Mouse (Mus musculus): ENCODE data around the gene Atp2a3.

Gene Atp2a3

DNA sequence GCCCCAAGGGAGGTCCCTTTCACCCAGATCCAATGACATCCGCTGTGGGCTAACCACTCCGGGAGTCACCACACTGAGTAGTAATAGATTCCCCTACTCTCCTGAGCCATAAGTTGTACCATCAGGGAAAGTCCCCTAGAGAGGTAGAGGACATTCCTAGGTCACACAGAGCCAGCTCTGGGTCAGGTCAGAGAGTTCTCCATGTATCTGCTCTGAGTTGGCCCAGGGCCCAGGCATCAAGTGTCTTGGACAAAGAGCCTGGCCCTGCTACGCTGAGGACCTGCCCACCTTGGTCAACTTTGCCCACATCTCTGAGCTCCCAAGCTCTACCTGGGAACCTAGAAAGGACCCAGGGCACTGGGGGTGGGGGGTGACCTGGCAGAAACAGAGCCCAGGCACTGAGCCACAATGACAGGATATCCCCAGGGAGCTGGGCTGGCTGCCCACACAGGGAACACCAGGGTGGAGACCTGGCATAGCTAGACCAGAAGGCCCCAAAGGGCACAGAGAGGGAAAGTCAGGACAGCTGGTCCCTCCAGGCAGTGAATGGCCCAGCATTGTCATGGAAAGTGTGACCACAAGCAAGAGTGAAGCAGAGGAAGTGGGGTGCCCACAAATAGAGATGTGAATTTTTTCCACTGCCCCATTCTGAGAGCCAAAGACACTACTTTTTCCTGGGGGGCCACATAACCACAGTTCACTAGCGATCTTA, 7.4 kb upstream of the Atp2a3 start:
- no peak for DNase-seq (ENCODE audit: low read depth in 2 of 2, low spot score in 2 of 2)

GRCm38 (mm10) chr11:72954216-72954615, 6.8 kb upstream of the Atp2a3 start:
- no peak for DNase-seq (ENCODE audit: low read depth in 2 of 2, low spot score in 2 of 2)

DNA sequence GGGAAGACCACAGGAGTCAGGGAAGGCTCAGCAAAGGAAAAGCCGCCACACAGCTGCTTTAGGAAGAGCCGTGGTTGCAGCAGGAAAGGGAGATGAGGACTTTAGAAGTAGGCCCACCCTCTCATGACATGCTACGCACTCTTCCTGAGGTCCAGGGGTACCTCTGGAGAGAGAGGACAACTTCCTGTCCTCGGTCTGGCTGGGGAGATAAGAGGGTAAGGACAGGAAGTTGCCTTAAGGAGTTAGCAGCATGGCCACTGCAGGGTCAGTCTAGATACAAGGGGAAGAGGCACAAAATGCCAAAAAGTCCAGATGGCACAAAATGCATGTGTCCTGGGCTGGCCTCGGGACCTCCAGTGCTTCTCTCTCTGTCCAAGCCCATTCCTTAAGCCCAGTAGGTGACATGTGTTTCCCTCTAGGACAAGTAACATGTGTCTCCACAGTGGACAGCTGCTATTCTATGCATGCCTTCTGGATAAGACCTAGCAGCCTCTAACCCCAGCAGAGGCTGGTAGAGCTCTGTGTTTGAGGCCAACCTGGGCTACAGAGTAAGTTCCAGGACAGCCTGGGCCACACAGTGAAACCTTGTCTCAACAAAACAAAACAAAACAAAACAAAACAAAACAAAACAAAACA, 5.5 kb upstream of the Atp2a3 start:
- DNase-seq (ENCODE audit: low read depth in 2 of 2, low spot score in 2 of 2), result no peak

DNA sequence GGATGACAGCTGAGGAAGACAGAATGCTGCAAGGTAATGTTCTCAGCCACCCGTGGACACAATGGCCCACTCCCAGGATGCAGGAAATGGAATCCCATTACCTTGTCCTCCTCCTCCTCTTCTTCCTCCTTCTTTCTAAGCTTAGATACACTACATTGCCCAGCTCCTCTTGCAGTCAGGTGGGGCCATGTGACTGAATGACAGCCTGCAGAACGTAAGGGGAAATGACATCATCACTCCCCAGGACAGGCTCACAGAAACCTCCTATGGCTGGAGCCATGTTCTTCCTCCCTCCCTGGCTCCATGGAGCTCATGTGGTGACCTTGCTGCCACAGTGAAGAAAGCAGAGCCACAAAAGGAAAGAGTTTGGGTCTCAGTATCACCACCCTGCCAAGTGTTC, 3.7 kb upstream of the Atp2a3 start:
- DNase-seq (ENCODE audit: low read depth in 2 of 2, low spot score in 2 of 2), result no peak

GRCm38 (mm10) chr11:72959924-72960679, 867 bp upstream of the Atp2a3 start:
- no peak for DNase-seq (ENCODE audit: low read depth in 2 of 2, low spot score in 2 of 2)

DNA sequence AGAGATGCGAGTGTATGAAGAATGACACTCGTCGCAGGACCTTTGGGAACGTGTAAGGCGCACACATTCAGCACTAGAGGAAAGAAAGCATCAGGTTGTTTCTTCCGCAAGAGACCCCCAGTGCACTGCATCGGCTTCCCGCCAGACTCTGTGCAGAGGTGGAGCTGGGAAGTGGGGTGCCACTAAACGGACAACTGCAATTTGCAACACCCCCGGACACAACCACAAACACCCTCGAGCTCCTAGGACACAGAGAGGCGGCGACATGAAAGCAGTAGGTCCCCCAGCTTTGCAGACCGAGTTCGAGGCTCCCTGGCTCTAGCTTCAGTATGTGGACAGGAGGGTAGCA, 272 bp upstream of the Atp2a3 start:
- peak in 1 of 2 experiments; percentile 15 for DNase-seq (ENCODE audit: low read depth in 2 of 2, low spot score in 2 of 2)

DNA sequence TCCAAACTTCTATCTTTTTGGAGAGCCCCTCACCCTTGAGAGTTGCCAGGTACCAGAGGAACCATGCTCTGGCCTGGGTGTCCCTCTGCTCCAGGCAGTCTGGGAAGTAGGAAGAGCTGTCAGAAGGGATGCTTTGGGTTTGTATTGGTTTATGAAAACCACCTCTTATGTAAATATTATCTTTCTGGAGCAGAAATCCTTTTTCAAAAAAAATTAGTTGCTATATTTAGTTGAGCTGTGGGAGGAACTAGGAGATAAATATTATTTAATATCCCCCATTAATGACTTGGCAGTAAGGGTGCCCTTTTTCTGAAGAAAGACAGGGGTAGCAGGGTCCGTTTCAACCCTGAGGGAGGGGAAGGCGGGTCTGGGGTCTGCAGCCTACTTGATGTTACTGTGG, 1.4 kb downstream of the Atp2a3 start:
- no peak for DNase-seq (ENCODE audit: low read depth in 2 of 2, low spot score in 2 of 2)

- DNase-seq (ENCODE audit: low read depth in 2 of 2, low spot score in 2 of 2), result no peak
Observed at GRCm38 (mm10) chr11:72963058-72963788, 2.3 kb downstream of the Atp2a3 start.

DNA sequence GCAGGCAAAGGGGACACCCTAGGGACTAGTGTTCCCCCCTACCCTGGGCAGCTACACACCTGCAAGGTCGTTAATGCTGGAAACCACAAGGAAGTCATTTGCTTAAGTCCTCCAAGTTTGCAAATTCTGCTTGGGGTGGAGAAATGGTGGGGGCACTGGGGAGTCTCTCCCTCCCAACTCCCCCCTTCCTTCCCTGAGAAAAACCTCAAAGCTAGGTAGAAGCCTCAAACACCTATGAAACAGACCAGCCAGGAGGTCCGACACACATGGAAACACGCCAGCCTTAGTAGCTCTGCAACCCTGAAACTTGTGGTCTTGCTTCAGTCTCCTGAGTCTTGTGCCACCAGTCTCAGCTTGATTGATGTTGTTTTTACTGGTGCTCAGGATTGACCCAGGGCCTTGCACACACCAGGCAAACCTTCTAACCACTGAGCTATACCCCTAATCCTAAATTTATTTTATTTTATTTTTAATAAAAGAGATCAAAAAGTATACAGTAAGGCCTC, 2.9 kb downstream of the Atp2a3 start:
- no peak for DNase-seq (ENCODE audit: low read depth in 2 of 2, low spot score in 2 of 2)

GRCm38 (mm10) chr11:72974995-72975503, 14.1 kb downstream of the Atp2a3 start:
- no peak for DNase-seq (ENCODE audit: low read depth in 2 of 2, low spot score in 2 of 2)

- no peak for DNase-seq (ENCODE audit: low read depth in 2 of 2, low spot score in 2 of 2)
Observed at GRCm38 (mm10) chr11:72982516-72982915, 21.5 kb downstream of the Atp2a3 start.

DNA sequence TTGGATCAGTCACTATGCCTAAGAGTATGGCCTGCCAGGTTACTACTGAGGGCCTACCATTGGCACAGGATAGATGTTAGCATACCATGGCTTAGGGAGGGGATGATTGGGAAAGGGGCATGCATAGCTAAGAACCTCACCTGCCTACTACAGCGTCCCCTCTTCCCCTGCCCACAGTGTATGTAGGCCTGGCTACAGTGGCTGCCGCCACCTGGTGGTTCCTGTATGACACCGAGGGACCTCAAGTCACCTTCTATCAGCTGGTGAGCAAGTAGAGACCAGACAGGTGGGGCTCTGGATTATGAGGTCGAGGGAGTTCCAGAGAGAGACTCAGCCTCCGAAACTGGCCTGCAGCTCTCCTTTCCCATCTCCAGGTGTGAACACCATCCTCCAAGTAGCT, 22.3 kb downstream of the Atp2a3 start:
- DNase-seq (ENCODE audit: low read depth in 2 of 2, low spot score in 2 of 2), result no peak

DNA sequence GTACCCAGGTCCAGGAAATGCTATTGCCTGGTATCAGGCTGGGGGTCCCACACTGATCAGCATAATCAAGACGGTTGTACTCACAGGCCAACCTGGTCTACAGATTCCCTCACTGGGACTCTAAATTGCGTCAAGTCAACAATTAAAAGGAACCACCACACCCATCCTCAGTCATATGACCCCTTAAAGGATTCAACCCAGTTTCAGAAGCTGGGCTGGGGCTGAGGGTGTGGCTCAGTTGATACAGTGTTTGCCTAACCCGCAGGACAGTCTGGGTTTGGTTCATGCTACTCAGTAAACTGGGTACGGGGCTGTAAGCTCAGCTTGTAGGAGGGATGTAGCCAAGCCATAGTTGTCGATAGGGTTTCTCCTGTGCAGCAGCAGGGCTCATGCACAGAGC, 25.8 kb downstream of the Atp2a3 start:
- no peak for DNase-seq (ENCODE audit: low read depth in 2 of 2, low spot score in 2 of 2)

- no peak for DNase-seq (ENCODE audit: low read depth in 2 of 2, low spot score in 2 of 2)
Observed at GRCm38 (mm10) chr11:72987234-72987633, 26.3 kb downstream of the Atp2a3 start.

GRCm38 (mm10) chr11:72987807-72988206, 26.8 kb downstream of the Atp2a3 start:
- DNase-seq (ENCODE audit: low read depth in 2 of 2, low spot score in 2 of 2), result no peak

- no peak for DNase-seq (ENCODE audit: low read depth in 2 of 2, low spot score in 2 of 2)
Observed at GRCm38 (mm10) chr11:72989044-72989443, 28.1 kb downstream of the Atp2a3 start.

DNA sequence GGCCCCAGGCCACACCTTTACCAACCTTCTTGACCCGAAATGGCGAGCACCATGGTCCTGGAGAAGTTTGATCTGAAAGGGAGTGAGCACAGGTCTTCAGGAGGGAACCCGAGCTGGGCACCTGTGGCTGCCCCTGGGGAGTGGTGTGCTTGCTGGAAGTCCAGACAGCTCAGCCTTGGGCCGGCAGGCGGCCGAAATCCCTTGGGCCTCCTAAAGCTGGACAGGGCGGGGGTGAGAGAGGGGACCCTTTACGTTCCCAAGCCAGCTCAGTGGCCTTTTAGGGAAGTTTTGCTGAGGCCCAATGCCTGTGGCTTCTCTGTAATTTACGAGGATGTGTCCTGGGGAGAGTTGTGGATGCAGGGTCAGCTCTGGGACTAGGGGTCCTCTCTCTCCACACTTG, 29.7 kb downstream of the Atp2a3 start:
- no peak for DNase-seq (ENCODE audit: low read depth in 2 of 2, low spot score in 2 of 2)

DNA sequence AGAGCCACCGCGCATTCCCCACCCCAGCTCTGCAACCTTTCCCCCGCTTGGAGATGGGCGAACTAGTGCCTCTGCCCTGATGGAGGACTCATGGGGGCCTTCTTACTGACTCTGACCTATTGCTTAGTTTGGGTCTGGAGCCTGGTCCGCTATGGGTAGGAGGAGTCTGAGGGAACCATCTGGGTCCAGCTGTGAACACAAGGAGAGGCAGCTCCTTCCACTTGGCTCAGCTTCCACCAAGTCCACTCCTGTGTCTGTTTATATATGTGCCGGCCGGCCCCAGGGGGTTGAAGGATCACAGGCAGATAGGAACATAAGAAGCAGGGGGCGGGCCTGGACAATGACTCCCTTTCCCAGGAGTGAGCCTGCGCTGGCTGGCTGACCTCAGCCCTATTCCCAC, 31.0 kb downstream of the Atp2a3 start:
- no peak for DNase-seq (ENCODE audit: low read depth in 2 of 2, low spot score in 2 of 2)

- DNase-seq (ENCODE audit: low read depth in 2 of 2, low spot score in 2 of 2), result no peak
Observed at GRCm38 (mm10) chr11:72996346-72996745, 35.4 kb downstream of the Atp2a3 start.

DNA sequence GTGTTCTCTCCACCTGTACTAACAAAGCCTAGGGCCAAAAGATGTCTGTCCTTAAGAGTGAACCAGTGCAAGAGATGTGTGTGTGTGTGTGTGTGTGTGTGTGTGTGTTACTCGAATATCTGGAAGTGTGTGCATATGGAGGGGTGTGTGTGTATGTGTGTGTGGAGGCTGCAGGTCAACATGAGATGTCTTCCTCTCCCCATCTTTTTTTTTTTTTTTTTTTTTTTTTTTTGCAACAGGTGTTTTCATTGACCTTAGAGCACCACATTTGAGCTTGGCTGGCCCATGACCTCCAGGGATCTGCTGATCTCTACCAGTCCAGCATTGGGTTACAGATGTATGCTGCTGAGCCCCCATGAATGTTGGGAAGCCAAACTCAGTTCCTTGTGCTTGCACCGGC, 35.8 kb downstream of the Atp2a3 start:
- DNase-seq (ENCODE audit: low read depth in 2 of 2, low spot score in 2 of 2), result no peak

All from CD8-positive naive resting alpha-beta T cell, adult 2 months (primary cell).